Mouse (Mus musculus) adrenal gland, postnatal 36 days (tissue): ENCODE measurements around the gene Gm21860. TPM values are rescaled to one million over a fixed set of nuclear protein-coding genes. Genes with fewer than 3 reads are reported as not detected.
"Not testable (repeated sequence)": the region's sequence is repeated elsewhere in the genome, so short reads cannot be mapped to it uniquely, and the experiment has no call there.

ENCODE experiments used
- DNase-seq, 2 experiments: peaks; one replicate each; pipeline ENCODE4 v3.0.0; 2021; ENCODE audit warnings: mixed read lengths in 1 of 2
- total RNA-seq, 2 experiments: library from RNA; stranded (reverse); gene quantifications; 2 replicates each; pipeline ENCODE4 v1.2.3; 2021

The Gm21860 gene
- total RNA-seq, 2 experiments from 2014 or later, result not detected

- not testable (repeated sequence) for DNase-seq
Observed at GRCm38 (mm10) chrY:90732101-90732542, 22.5 kb downstream of the Gm21860 start.

- not testable (repeated sequence) for DNase-seq
Observed at GRCm38 (mm10) chrY:90731593-90731955, 23.0 kb downstream of the Gm21860 start.

- peak in 1 of 2 experiments; percentile 66 for DNase-seq
Observed at GRCm38 (mm10) chrY:90730908-90731592, 23.6 kb downstream of the Gm21860 start.

GRCm38 (mm10) chrY:90729816-90730303 lies 24.8 kb downstream of the Gm21860 start:
- DNase-seq, result not testable (repeated sequence)

GRCm38 (mm10) chrY:90728905-90729256 lies 25.7 kb downstream of the Gm21860 start:
- not testable (repeated sequence) for DNase-seq

- DNase-seq, result not testable (repeated sequence)
Observed at GRCm38 (mm10) chrY:90728251-90728904, 26.2 kb downstream of the Gm21860 start.

GRCm38 (mm10) chrY:90727121-90727908 lies 27.3 kb downstream of the Gm21860 start:
- DNase-seq, result not testable (repeated sequence)

- not testable (repeated sequence) for DNase-seq
Observed at GRCm38 (mm10) chrY:90725701-90726451, 28.7 kb downstream of the Gm21860 start.

- DNase-seq, result not testable (repeated sequence)
Observed at GRCm38 (mm10) chrY:90725166-90725565, 29.5 kb downstream of the Gm21860 start.

GRCm38 (mm10) chrY:90724014-90724709 lies 30.5 kb downstream of the Gm21860 start:
- DNase-seq, result not testable (repeated sequence)

- DNase-seq, result not testable (repeated sequence)
Observed at GRCm38 (mm10) chrY:90723336-90723987, 31.2 kb downstream of the Gm21860 start.

GRCm38 (mm10) chrY:90720505-90720904 lies 34.1 kb downstream of the Gm21860 start:
- not testable (repeated sequence) for DNase-seq

- DNase-seq, result not testable (repeated sequence)
Observed at GRCm38 (mm10) chrY:90719403-90720232, 35.0 kb downstream of the Gm21860 start.

- DNase-seq, result peak; percentile 28 to 50
Observed at GRCm38 (mm10) chrY:90718583-90719402, 35.8 kb downstream of the Gm21860 start.

- DNase-seq, result not testable (repeated sequence)
Observed at GRCm38 (mm10) chrY:90718021-90718420, 36.6 kb downstream of the Gm21860 start.

- not testable (repeated sequence) for DNase-seq
Observed at GRCm38 (mm10) chrY:90717496-90717895, 37.1 kb downstream of the Gm21860 start.
